Mouse (Mus musculus): ENCODE measurements around the gene Ebf1. TPM values are rescaled to one million over a fixed set of nuclear protein-coding genes. Genes with fewer than 3 reads are reported as not detected.

Ebf1 gene
- polyA plus RNA-seq, 1 experiment from 2014 or later = 52.9 TPM

DNA sequence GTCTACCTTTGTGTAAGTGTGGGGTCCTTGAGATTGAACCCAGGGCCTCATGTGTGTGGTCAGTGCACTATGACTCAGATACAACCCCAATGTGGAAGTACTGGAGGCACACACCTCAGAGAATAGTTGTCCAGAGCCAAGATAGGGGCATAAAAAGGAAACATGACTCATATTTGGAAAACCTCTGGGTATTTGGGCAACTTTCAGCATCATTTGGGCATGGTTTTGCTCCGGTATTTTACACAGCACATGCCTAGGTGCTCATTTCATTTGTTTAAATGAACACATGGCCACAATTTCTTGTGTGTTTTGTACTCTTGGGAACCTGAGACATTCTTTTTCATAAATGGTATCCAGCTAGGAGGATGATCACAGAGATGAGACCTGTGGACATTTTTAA is 161.9 kb downstream of the Ebf1 start:
- no peak overlapping the region for H3K4me3 ChIP-seq (ENCODE audit: low read depth, low read length)
- H3K4me2 ChIP-seq (ENCODE audit: low read length) = no peak overlapping the region
- no peak overlapping the region for H3K27ac ChIP-seq (ENCODE audit: low read length)
- H3K9ac ChIP-seq (ENCODE audit: low read depth, low read length) = no peak overlapping the region
- no peaks in the 10 kb centered on the region for H3K27me3 ChIP-seq (ENCODE audit: control insufficient read depth, insufficient read depth, low read depth, low read length)
- H3K9me3 ChIP-seq (replicated peaks; ENCODE audit: control insufficient read depth, low read length, poor library complexity, severe bottlenecking) = no peaks in the 10 kb centered on the region
- H3K4me1 ChIP-seq (ENCODE audit: control insufficient read depth, insufficient read depth, low read length) = peaks cover 11% of the 10 kb centered on the region
- 95% methylated on average over 1 of the region's 1 CpGs for whole genome bisulfite sequencing
- ATAC-seq = no peak
- H3K36me3 ChIP-seq (ENCODE audit: control insufficient read depth, insufficient read depth, low read length) = no peaks in the 10 kb centered on the region

DNA sequence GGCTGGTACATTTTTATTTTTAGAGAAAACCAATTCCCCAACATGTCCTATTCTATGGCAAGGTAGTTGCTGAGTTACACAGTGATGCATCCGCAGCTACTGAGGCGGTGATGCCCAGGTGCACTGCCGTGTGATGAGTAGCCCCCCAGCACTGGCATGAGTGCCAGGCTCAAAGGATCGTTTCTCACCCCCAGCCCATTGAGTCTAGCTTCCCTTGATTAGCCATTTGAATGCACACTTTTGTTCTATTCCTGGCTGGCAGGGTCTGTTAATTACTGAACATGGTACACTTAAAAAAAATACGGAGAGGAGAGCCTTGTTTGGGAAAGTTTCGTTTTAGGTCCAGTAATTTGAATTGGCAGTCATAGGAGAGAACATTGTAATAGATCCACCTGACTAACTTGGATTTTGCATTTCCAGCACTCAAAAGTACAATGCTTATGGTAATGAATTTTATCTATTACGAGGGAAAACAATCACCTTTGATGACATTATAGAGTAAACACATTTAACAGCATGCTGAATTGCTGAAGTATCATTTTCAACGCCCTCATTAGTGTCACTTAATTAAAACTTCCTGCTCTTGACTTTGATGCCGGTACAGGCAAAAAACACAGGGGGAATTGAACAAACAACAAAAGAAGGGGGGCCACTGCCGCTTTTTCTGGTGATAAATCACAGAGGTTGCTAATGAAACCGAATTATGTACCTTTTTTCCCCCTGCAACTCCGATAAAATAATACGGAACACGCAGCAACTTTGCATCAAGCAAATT is 167.3 kb downstream of the Ebf1 start:
- Histone ChIP-seq H3K9ac (ENCODE audit: low read depth, low read length) (no peak overlapping the region), H3K27me3 (ENCODE audit: control insufficient read depth, insufficient read depth, low read depth, low read length) (no peaks in the 10 kb centered on the region), H3K4me3 (ENCODE audit: low read depth, low read length) (no peak overlapping the region), H3K4me2 (ENCODE audit: low read length) (no peak overlapping the region), H3K36me3 (ENCODE audit: control insufficient read depth, insufficient read depth, low read length) (no peaks in the 10 kb centered on the region), H3K27ac (ENCODE audit: low read length) (no peak overlapping the region), H3K4me1 (ENCODE audit: control insufficient read depth, insufficient read depth, low read length) (0 out of 2 replicates have a peak, but pooled peaks cover 5% of the 10 kb centered on the region), H3K9me3 (replicated peaks; ENCODE audit: control insufficient read depth, low read length, poor library complexity, severe bottlenecking) (no peaks in the 10 kb centered on the region)
- WGBS = 69% methylated on average over 14 of the region's 14 CpGs
- no peak for ATAC-seq

DNA sequence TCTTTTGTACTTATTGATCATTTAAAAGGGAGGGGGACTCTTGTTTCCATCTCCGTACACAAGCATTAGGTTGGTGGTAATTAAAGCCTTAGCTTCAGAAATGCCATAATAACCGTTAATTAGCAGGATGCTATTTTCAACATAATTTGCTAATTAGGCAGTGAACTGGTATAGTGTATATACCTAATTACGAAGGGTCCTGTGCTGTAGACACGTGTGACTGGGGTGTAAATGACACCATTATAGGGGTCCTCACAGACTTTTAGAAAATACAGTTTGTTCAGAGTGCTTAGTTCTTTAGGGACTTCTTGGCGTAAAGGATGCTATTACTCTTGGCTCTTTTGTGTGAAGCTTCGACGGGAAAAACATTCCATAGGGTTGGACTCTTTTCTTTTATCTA is 167.9 kb downstream of the Ebf1 start:
- no peak overlapping the region for H3K4me3 ChIP-seq (ENCODE audit: low read depth, low read length)
- H3K4me2 ChIP-seq (ENCODE audit: low read length) = no peak overlapping the region
- H3K27ac ChIP-seq (ENCODE audit: low read length) = no peak overlapping the region
- no peaks in the 10 kb centered on the region for H3K36me3 ChIP-seq (ENCODE audit: control insufficient read depth, insufficient read depth, low read length)
- no peak for ATAC-seq
- H3K27me3 ChIP-seq (ENCODE audit: control insufficient read depth, insufficient read depth, low read depth, low read length) = no peaks in the 10 kb centered on the region
- H3K9ac ChIP-seq (ENCODE audit: low read depth, low read length) = no peak overlapping the region
- H3K9me3 ChIP-seq (replicated peaks; ENCODE audit: control insufficient read depth, low read length, poor library complexity, severe bottlenecking) = no peaks in the 10 kb centered on the region
- 35% methylated on average over 7 of the region's 7 CpGs for WGBS
- 0 out of 2 replicates have a peak, but pooled peaks cover 5% of the 10 kb centered on the region for H3K4me1 ChIP-seq (ENCODE audit: control insufficient read depth, insufficient read depth, low read length)

DNA sequence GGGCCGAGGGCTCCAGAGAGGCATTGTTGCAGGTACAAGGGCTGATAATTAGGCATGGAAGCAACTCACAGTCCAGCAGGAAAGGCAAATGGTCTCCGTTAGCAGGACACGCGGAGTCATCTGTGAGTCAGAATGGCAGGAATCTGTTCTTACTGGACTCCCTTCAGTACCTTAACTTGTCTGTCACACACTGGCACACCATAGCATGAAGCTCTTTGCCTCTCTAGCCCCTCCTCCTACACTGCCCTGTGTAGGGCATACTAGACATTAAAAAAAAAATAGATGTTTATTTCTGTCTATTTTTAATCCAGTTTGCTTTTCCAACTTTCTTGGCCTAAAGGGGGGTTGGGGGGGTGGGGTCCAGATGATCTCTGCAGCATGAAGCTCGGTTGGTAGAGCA is 168.4 kb downstream of the Ebf1 start:
- H3K4me1 ChIP-seq (ENCODE audit: control insufficient read depth, insufficient read depth, low read length) = 0 out of 2 replicates have a peak, but pooled peaks cover 5% of the 10 kb centered on the region
- H3K4me3 ChIP-seq (ENCODE audit: low read depth, low read length) = no peak overlapping the region
- no peak for ATAC-seq
- H3K36me3 ChIP-seq (ENCODE audit: control insufficient read depth, insufficient read depth, low read length) = no peaks in the 10 kb centered on the region
- no peak overlapping the region for H3K27ac ChIP-seq (ENCODE audit: low read length)
- 41% methylated on average over 5 of the region's 5 CpGs for WGBS
- H3K27me3 ChIP-seq (ENCODE audit: control insufficient read depth, insufficient read depth, low read depth, low read length) = no peaks in the 10 kb centered on the region
- H3K9ac ChIP-seq (ENCODE audit: low read depth, low read length) = no peak overlapping the region
- no peak overlapping the region for H3K4me2 ChIP-seq (ENCODE audit: low read length)
- no peaks in the 10 kb centered on the region for H3K9me3 ChIP-seq (replicated peaks; ENCODE audit: control insufficient read depth, low read length, poor library complexity, severe bottlenecking)

DNA sequence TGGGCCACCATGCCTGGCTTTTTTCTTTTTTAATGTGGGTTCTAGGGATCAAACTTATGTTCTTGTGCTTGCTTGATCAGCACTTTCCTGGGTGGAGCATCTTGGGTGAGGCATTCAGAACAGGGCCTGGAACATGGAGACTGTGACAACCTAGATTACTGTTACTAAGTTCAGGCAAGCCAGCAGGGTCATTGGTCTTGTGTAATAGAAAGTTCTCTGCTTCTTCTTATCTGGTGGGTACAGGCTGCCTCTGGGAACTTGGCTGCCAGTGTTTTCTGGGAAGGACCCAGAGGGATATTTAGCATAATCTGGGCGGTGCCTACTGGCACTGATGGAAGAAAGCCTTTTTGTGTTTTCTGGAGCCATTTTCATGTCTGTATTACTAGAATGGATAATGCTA is 170.9 kb downstream of the Ebf1 start:
- H3K9ac ChIP-seq (ENCODE audit: low read depth, low read length) = no peak overlapping the region
- no peaks in the 10 kb centered on the region for H3K9me3 ChIP-seq (replicated peaks; ENCODE audit: control insufficient read depth, low read length, poor library complexity, severe bottlenecking)
- ATAC-seq = no peak
- no peaks in the 10 kb centered on the region for H3K27me3 ChIP-seq (ENCODE audit: control insufficient read depth, insufficient read depth, low read depth, low read length)
- no peak overlapping the region for H3K27ac ChIP-seq (ENCODE audit: low read length)
- no peak overlapping the region for H3K4me3 ChIP-seq (ENCODE audit: low read depth, low read length)
- H3K4me2 ChIP-seq (ENCODE audit: low read length) = no peak overlapping the region
- H3K36me3 ChIP-seq (ENCODE audit: control insufficient read depth, insufficient read depth, low read length) = no peaks in the 10 kb centered on the region
- peaks cover 5% of the 10 kb centered on the region; the same call in 1 of the 2 replicates for H3K4me1 ChIP-seq (ENCODE audit: control insufficient read depth, insufficient read depth, low read length)
- WGBS = 73% methylated on average over 1 of the region's 1 CpGs

DNA sequence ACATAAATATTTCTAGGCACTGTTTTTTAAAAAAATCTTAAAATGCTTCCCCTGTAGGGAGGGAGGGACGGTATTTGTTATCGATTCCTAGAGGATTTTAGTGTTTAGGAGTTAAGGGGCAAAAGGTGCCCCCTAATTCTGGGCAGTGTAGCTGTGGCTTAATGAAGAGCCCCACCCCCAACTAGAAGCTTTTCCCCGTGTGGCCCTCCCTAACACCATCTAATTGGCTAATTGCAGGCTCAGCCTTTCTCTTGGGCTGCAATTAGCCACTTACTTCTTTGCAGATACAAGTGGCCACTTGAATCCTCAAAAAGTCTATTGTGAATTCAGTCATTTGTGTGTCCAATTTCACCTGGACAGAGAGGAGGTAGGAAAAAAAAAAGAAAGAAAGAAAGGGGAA is 175.7 kb downstream of the Ebf1 start:
- H3K9me3 ChIP-seq (replicated peaks; ENCODE audit: control insufficient read depth, low read length, poor library complexity, severe bottlenecking) = no peaks in the 10 kb centered on the region
- H3K4me2 ChIP-seq (ENCODE audit: low read length) = no peak overlapping the region
- no peak overlapping the region for H3K4me3 ChIP-seq (ENCODE audit: low read depth, low read length)
- no peak overlapping the region for H3K9ac ChIP-seq (ENCODE audit: low read depth, low read length)
- H3K27ac ChIP-seq (ENCODE audit: low read length) = no peak overlapping the region
- 6% methylated on average over 3 of the region's 3 CpGs for WGBS
- H3K36me3 ChIP-seq (ENCODE audit: control insufficient read depth, insufficient read depth, low read length) = no peaks in the 10 kb centered on the region
- no peak for ATAC-seq
- H3K27me3 ChIP-seq (ENCODE audit: control insufficient read depth, insufficient read depth, low read depth, low read length) = no peaks in the 10 kb centered on the region
- no peaks in the 10 kb centered on the region; the same call in 1 of the 2 replicates for H3K4me1 ChIP-seq (ENCODE audit: control insufficient read depth, insufficient read depth, low read length)

DNA sequence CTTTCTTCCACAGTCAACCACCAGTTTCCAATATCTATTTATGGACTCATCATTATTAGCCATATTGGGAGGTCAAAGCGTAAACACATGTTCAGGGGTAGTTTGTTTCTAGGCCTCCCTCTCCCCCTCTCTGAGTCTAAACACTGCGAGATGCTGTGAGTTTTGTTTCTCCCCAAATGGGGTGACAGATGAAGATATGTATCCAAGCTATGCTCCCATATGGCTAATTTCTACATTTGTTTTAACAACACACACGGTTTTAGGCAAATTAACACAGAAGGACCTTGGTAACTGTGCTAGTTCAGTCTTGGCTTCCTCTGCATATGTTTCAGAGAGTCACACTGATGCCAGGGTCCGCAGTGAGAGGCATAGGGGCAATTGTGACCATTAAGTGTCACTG is 177.8 kb downstream of the Ebf1 start:
- Histone ChIP-seq H3K4me1 (ENCODE audit: control insufficient read depth, insufficient read depth, low read length) (peaks cover 3% of the 10 kb centered on the region; the same call in 1 of the 2 replicates), H3K9ac (ENCODE audit: low read depth, low read length) (no peak overlapping the region), H3K27ac (ENCODE audit: low read length) (no peak overlapping the region), H3K27me3 (ENCODE audit: control insufficient read depth, insufficient read depth, low read depth, low read length) (no peaks in the 10 kb centered on the region), H3K4me2 (ENCODE audit: low read length) (no peak overlapping the region), H3K4me3 (ENCODE audit: low read depth, low read length) (no peak overlapping the region), H3K36me3 (ENCODE audit: control insufficient read depth, insufficient read depth, low read length) (no peaks in the 10 kb centered on the region), H3K9me3 (replicated peaks; ENCODE audit: control insufficient read depth, low read length, poor library complexity, severe bottlenecking) (no peaks in the 10 kb centered on the region)
- no peak for ATAC-seq
- 97% methylated on average over 4 of the region's 4 CpGs for WGBS

DNA sequence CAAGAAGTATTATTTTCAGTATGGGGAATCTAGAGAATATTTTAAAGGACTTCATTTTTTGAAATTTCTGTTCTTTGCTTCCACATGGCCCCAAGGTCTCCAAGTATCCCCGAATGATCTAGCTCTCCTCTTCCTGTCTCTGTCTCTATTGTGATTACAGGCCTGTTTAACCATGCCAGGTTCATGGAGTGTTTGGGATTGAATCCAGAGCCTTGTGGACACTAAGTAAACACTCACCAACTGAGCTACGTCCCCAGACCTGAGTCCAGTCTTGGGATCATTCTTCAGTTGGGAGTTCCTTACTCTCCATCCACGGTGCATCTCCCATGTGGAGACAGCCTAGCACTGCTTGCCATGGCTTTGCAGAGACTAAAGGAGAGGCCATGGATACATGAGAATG is 178.7 kb downstream of the Ebf1 start:
- 78% methylated on average over 3 of the region's 3 CpGs for WGBS
- Histone ChIP-seq H3K4me1 (ENCODE audit: control insufficient read depth, insufficient read depth, low read length) (peaks cover 8% of the 10 kb centered on the region), H3K36me3 (ENCODE audit: control insufficient read depth, insufficient read depth, low read length) (no peaks in the 10 kb centered on the region), H3K9ac (ENCODE audit: low read depth, low read length) (no peak overlapping the region), H3K4me2 (ENCODE audit: low read length) (no peak overlapping the region), H3K27me3 (ENCODE audit: control insufficient read depth, insufficient read depth, low read depth, low read length) (no peaks in the 10 kb centered on the region), H3K4me3 (ENCODE audit: low read depth, low read length) (no peak overlapping the region), H3K27ac (ENCODE audit: low read length) (no peak overlapping the region), H3K9me3 (replicated peaks; ENCODE audit: control insufficient read depth, low read length, poor library complexity, severe bottlenecking) (no peaks in the 10 kb centered on the region)
- no peak for ATAC-seq

DNA sequence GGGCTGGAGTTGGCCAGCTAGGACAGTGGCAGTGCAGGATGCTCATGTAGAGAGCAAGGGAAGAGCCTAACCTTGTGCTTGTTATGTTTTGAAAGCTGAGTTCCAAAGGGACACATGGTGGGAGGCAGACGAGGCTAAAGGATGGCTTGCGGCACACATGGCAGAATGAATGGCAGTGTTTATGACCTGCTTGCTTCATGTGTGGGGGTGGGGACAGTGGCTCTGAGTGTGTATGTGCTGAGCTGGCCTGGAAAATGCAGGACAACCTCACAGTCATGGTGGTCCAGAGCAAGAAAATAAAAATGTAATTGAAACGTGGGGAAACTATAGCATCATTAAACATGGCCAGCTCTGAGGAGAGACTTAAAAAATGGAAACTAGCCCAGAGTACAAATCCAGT is 181.2 kb downstream of the Ebf1 start:
- no peak for ATAC-seq
- Histone ChIP-seq H3K4me2 (ENCODE audit: low read length) (no peak overlapping the region), H3K4me3 (ENCODE audit: low read depth, low read length) (no peak overlapping the region), H3K4me1 (ENCODE audit: control insufficient read depth, insufficient read depth, low read length) (peaks cover 8% of the 10 kb centered on the region), H3K9me3 (replicated peaks; ENCODE audit: control insufficient read depth, low read length, poor library complexity, severe bottlenecking) (no peaks in the 10 kb centered on the region), H3K27me3 (ENCODE audit: control insufficient read depth, insufficient read depth, low read depth, low read length) (no peaks in the 10 kb centered on the region), H3K27ac (ENCODE audit: low read length) (no peak overlapping the region), H3K36me3 (ENCODE audit: control insufficient read depth, insufficient read depth, low read length) (no peaks in the 10 kb centered on the region), H3K9ac (ENCODE audit: low read depth, low read length) (no peak overlapping the region)
- WGBS = 58% methylated on average over 3 of the region's 3 CpGs

Data from midbrain, embryonic 16.5 days (tissue).